Mouse (Mus musculus) macrophage (primary cell): ENCODE measurements around the gene B3galnt2. TPM values are rescaled to one million over a fixed set of nuclear protein-coding genes. Genes with fewer than 3 reads are reported as not detected.
"Not testable (repeated sequence)": the region's sequence is repeated elsewhere in the genome, so short reads cannot be mapped to it uniquely, and the experiment has no call there.

Experiments
- H3K27ac ChIP-seq: fragments of 350-480 bp; formaldehyde crosslinking; 2 replicates; pipeline ENCODE4 v1.9.0; 2021
- H3K36me3 ChIP-seq: fragments of 350-480 bp; formaldehyde crosslinking; 2 replicates; pipeline ENCODE4 v1.9.0; 2021; ENCODE audit errors: inconsistent target
- H3K4me3 ChIP-seq: fragments of 350-480 bp; formaldehyde crosslinking; 2 replicates; pipeline ENCODE4 v1.9.0; 2021; ENCODE audit errors: inconsistent target
- H3K79me2 ChIP-seq: fragments of 350-480 bp; formaldehyde crosslinking; 2 replicates; pipeline ENCODE4 v1.9.0; 2021; ENCODE audit errors: inconsistent target
- WGBS: methylation state at CpG from one replicate; pipeline ENCODE4 v1.1.7; 2026; ENCODE audit warnings: inconsistent platforms; ENCODE audit not compliant: missing documents; 5-methylcytosine and 5-hydroxymethylcytosine counted together
- polyA plus RNA-seq: library from polyadenylated mRNA; stranded (reverse); fragments of 250-400 nt; gene quantifications from 3 replicates; pipeline ENCODE4 v1.2.4, GENCODE M21; 2018; ENCODE audit warnings: inconsistent platforms
- total RNA-seq, 78 experiments: library from RNA; depleted of rRNA; stranded (reverse); fragments of 250-400 nt; gene quantifications; 1 replicate in 9 of 78; 2 replicates in 24 of 78; 3 replicates in 43 of 78; 4 replicates in 2 of 78; pipeline ENCODE4 v1.2.4; 2018; ENCODE audit warnings: inconsistent platforms in 56 of 78

B3galnt2 gene
- total RNA-seq (2018; cell fraction: chromatin; rRNA removed) = 10 to 100 TPM; 11.5 to 41.7 (median 23.1) TPM
- total RNA-seq (2018; cell fraction: cytosol; rRNA removed) = 1 to 10 TPM; 4.1 to 8.1 (median 5.9) TPM
- total RNA-seq (2018; cell fraction: nucleus; rRNA removed) = 10 to 100 TPM in 25 of 26 experiments, 1 to 10 TPM in 1; 9.2 to 35.2 (median 14.3) TPM
- 3.9 to 8.0 TPM (median 6.2 TPM) in 3 replicates for polyA plus RNA-seq

DNA sequence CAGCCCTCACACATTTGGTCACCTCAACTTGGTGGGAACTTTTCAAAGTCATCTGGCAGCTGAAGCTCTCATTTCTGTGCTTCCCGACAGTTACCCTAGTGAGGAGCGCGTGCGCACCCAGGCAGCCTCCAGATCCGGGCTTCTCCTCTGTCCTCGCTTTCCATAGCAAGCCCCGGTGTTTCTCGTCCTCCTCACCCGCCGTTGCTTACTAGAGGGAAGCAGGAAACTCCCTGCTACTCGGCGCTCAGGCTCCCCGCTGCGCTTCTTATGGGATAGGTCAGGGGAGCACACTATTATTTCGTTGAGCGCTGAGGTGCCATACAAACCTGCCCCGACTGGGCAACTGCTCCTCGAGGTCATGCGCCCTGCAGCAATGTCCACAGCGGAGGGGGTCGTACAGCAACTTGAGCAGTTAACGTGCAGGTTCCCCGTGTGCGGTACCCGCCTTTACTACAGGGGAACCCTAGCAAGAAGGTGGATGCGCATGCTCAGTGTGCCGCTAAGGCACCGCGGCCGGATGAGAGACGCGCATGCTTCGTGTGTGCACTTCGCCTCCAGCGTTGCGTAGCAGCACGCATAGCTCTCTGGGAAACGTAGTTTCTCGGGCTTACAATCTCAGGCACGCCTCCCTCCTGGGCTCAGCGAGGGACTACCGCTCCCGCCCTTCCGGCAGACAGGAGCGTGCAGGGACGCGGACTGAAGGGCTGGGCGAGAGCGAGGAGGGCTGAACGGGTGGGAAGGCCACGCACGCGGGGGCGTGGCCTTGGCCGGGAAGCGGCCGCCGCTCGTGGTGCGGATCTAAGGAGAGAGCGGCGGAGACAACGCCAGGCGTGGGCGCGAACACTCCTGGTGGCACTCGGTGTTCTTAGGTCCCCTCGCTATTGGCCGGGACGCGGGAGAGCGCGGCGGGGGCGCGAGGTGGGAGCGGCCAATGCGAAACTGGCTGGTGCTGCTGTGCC lies at the start of gene B3galnt2:
Gene B3galnt2 (plus strand): TSS at position 596 of the 959 bp plus-strand sequence.
- Histone ChIP-seq H3K36me3 (no peaks in the 10 kb centered on the region), H3K79me2 (peaks cover 16% of the 10 kb centered on the region; the same call in 1 of the 2 replicates), H3K4me3 (peak within 1 kb of the TSS; percentile 91), H3K27ac (peak within 1 kb of the TSS; percentile 58)
- under 1% methylated on average over 78 of the region's 78 CpGs for WGBS

DNA sequence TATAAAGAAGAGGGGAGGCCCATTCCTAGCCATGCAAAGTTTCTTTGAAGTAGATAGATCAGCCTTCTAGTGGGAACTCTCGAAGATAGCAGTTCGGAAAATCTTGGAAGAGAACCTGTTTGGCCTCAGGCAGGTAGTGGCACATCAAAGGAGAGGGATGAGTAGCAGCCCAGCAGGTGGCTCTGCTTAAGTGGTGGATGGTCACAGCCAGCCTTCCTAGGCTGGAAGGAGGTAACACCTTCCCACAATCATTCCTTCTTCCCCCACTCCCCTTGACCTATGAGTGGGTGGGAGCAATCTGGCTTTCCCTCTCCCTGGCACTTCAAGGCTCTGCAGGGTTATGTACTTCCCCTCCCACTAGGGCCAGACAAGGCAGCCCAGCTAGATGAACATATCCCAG lies 42.9 kb upstream of the B3galnt2 start:
- Histone ChIP-seq H3K27ac (no peak overlapping the region), H3K4me3 (no peak overlapping the region), H3K79me2 (no peaks in the 10 kb centered on the region), H3K36me3 (no peaks in the 10 kb centered on the region)
- WGBS = 58% methylated on average over 2 of the region's 2 CpGs

- WGBS = 97% methylated on average over 3 of the region's 3 CpGs
- H3K79me2 ChIP-seq = no peaks in the 10 kb centered on the region
- H3K4me3 ChIP-seq = no peak overlapping the region
- no peak overlapping the region for H3K27ac ChIP-seq
- H3K36me3 ChIP-seq = no peaks in the 10 kb centered on the region
These were observed 34.9 kb upstream of the B3galnt2 start for GRCm38 (mm10) chr13:13919396-13919795.

GRCm38 (mm10) chr13:13922526-13922925 lies 31.7 kb upstream of the B3galnt2 start:
- H3K79me2 ChIP-seq = no peaks in the 10 kb centered on the region
- H3K36me3 ChIP-seq = no peaks in the 10 kb centered on the region

GRCm38 (mm10) chr13:13929982-13930381 lies 24.3 kb upstream of the B3galnt2 start:
- WGBS = 87% methylated on average over 2 of the region's 2 CpGs

More at GRCm38 (mm10) chr13:13922526-13922925, 31.7 kb upstream of the B3galnt2 start:
- H3K27ac ChIP-seq = no peak overlapping the region
- H3K4me3 ChIP-seq = no peak overlapping the region

DNA sequence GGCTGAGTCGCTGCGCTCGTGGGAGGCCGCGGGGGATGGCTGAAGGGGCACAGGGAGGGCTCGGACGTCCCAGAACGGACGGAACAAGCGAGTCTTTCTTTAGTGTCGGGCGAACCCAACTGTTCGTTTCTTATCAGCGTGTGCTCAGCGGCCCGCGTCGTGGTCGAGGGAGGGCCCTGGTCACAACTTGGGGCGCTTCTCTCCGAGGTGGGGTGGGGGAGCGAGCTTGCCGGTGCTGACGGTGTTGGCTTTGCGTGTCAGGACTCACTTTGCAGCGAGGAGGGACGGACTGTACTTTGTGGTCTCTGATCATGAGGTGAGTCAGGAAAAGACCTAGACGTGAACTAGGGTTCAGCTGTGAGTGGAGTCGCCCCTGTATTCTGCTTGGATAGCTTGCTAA lies 662 bp downstream of the B3galnt2 start:
- Histone ChIP-seq H3K4me3 (peak overlapping the region; percentile 51), H3K79me2 (peaks cover 16% of the 10 kb centered on the region; the same call in 1 of the 2 replicates), H3K36me3 (no peaks in the 10 kb centered on the region), H3K27ac (no peak overlapping the region)
- WGBS = under 1% methylated on average over 29 of the region's 29 CpGs

More at GRCm38 (mm10) chr13:13929982-13930381, 24.3 kb upstream of the B3galnt2 start:
- Histone ChIP-seq H3K79me2 (no peaks in the 10 kb centered on the region), H3K36me3 (no peaks in the 10 kb centered on the region), H3K4me3 (no peak overlapping the region), H3K27ac (no peak overlapping the region)

GRCm38 (mm10) chr13:13956686-13957085 lies 2.4 kb downstream of the B3galnt2 start:
- 96% methylated on average over 4 of the region's 4 CpGs for WGBS
- Histone ChIP-seq H3K36me3 (no peaks in the 10 kb centered on the region), H3K79me2 (peaks cover 16% of the 10 kb centered on the region; the same call in 1 of the 2 replicates), H3K27ac (no peak overlapping the region), H3K4me3 (no peak overlapping the region)

DNA sequence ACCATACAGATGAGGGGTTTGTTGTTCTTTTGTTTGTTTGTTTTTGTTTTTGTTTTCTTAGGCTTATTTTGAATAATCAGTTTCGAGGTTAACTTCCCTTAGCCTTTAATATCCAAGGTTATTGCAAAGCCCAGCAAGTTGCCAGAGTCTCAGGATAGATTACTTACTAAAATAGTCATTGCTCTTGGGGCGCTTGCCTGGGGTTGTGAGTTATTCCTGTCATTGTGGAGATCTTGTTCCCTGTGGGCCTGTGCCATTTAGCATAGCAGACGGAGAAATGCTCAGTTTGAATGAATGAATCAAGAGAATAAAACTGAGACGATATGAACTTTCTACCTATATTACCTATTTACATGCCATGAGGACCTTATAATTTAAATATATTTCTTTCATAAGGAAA lies 5.9 kb downstream of the B3galnt2 start:
- WGBS = 96% methylated on average over 4 of the region's 4 CpGs
- no peak overlapping the region for H3K4me3 ChIP-seq
- H3K79me2 ChIP-seq = peaks cover 31% of the 10 kb centered on the region
- H3K36me3 ChIP-seq = no peaks in the 10 kb centered on the region
- H3K27ac ChIP-seq = no peak overlapping the region

GRCm38 (mm10) chr13:13961046-13961445 lies 6.8 kb downstream of the B3galnt2 start:
- peaks cover 29% of the 10 kb centered on the region for H3K79me2 ChIP-seq
- no peak overlapping the region for H3K4me3 ChIP-seq
- no peaks in the 10 kb centered on the region for H3K36me3 ChIP-seq
- 91% methylated on average over 4 of the region's 4 CpGs for WGBS
- H3K27ac ChIP-seq = no peak overlapping the region

DNA sequence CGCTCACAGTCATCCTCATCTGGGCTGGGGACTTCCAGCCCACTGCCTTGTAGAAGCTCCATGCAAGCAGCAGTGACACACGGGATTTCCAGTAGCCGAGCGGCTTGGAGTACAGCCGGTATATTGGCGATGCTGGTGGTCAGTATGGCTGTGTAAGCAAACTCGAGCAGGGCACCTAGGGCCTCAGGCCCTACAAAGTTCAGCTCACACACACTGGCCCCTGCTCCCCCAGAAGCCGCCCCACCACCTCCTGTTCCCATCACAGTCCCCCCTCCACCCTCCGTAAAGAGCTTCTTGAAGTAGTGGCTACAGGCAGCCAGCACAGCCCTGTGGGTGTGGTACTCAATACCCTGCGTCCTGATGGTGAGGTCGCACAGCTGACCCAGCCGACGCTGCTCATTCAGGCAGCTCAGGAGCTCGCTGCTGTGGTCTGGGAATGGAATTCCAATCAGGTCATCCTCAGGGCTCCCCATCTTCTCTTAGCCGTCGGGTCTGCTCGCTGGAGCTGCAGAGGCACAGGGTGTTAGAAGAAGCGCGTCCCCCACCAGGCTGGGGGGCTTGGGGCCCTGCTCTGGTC lies 11.2 kb downstream of the B3galnt2 start:
- peaks cover 18% of the 10 kb centered on the region for H3K79me2 ChIP-seq
- H3K4me3 ChIP-seq = no peak overlapping the region
- WGBS = 90% methylated on average over 15 of the region's 19 CpGs
- H3K36me3 ChIP-seq = no peaks in the 10 kb centered on the region
- no peak overlapping the region for H3K27ac ChIP-seq

DNA sequence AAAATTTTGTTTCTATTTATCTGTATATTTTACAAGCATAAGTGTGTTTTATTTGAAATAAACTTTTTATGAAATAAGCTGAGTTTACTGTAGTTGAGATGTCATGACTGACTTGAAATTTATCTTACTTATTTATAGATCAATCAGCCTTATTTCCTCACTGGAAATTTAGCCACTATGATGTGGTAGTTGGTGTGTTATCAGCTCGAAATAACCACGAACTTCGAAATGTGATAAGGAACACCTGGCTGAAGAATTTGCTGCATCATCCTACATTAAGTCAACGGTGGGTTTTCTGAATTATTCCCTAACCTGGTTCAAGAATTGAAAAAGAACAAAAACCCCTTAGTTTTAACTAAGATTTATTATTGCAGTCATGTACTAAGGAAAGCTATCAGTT lies 11.9 kb downstream of the B3galnt2 start:
- H3K79me2 ChIP-seq = peaks cover 18% of the 10 kb centered on the region
- H3K4me3 ChIP-seq = no peak overlapping the region
- 39% methylated on average over 4 of the region's 4 CpGs for WGBS
- H3K27ac ChIP-seq = no peak overlapping the region
- no peaks in the 10 kb centered on the region for H3K36me3 ChIP-seq

- peaks cover 9% of the 10 kb centered on the region; the same call in 1 of the 2 replicates for H3K79me2 ChIP-seq
- no peak overlapping the region for H3K4me3 ChIP-seq
- 44% methylated on average over 4 of the region's 4 CpGs for WGBS
- H3K27ac ChIP-seq = 0 out of 2 replicates have a peak overlapping the region, but pooled peaks have one; percentile 5
- H3K36me3 ChIP-seq = no peaks in the 10 kb centered on the region
These were observed 14.4 kb downstream of the B3galnt2 start for GRCm38 (mm10) chr13:13968629-13969111.

GRCm38 (mm10) chr13:13969796-13970195 lies 15.5 kb downstream of the B3galnt2 start:
- WGBS = 80% methylated on average over 1 of the region's 1 CpGs
- H3K4me3 ChIP-seq = no peak overlapping the region
- H3K27ac ChIP-seq = no peak overlapping the region
- H3K36me3 ChIP-seq = no peaks in the 10 kb centered on the region
- peaks cover 2% of the 10 kb centered on the region; the same call in 1 of the 2 replicates for H3K79me2 ChIP-seq

- H3K36me3 ChIP-seq, H3K79me2 ChIP-seq, H3K4me3 ChIP-seq, H3K27ac ChIP-seq: not testable (repeated sequence)
- WGBS = no CpG with 5 or more reads among the region's 1 CpGs
These were observed 27.6 kb downstream of the B3galnt2 start for GRCm38 (mm10) chr13:13981842-13982241.
